Mouse (Mus musculus): ENCODE measurements around the gene Shb. TPM values are rescaled to one million over a fixed set of nuclear protein-coding genes. Genes with fewer than 3 reads are reported as not detected.
"Not testable (repeated sequence)": the region's sequence is repeated elsewhere in the genome, so short reads cannot be mapped to it uniquely, and the experiment has no call there.

Shb gene
- polyA plus RNA-seq, 1 experiment from 2014 or later, result 2.6 TPM

DNA sequence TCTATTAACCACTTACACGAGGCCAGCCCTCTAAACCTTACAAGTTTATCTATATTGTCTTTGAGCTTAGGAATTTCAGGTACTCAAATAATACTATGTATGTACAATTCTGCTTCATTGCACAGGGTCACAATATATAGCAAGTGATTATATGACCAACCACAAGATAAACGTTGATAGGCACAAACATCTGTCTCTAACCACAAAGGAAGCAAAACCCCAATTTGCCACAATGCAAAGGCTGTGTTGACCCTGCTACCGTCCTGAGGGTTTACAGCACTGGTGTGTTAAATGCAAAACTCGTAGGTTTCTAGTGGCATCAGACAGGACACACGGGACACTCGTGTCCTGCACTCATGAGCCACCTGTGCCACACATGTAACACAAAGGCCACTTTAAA is 136.1 kb downstream of the Shb start:
- WGBS, result 90% methylated on average over 5 of the region's 6 CpGs
- H3K27me3 ChIP-seq (replicated peaks; ENCODE audit: control insufficient read depth, insufficient read depth, low read length); H3K4me2 ChIP-seq (ENCODE audit: low read length); H3K4me1 ChIP-seq (ENCODE audit: control insufficient read depth, insufficient read depth, low read depth, low read length); H3K9me3 ChIP-seq (ENCODE audit: control insufficient read depth, low read length); ATAC-seq; H3K27ac ChIP-seq (ENCODE audit: low read depth, low read length); H3K9ac ChIP-seq (ENCODE audit: low read depth, low read length); H3K4me3 ChIP-seq (ENCODE audit: low read length): not testable (repeated sequence)
- peaks cover 15% of the 10 kb centered on the region for H3K36me3 ChIP-seq (ENCODE audit: control insufficient read depth, insufficient read depth, low read length)

- ATAC-seq, result no peak
- H3K27ac ChIP-seq (ENCODE audit: low read depth, low read length), result no peak overlapping the region
- H3K4me3 ChIP-seq (ENCODE audit: low read length), result no peak overlapping the region
- peaks cover 3% of the 10 kb centered on the region for H3K36me3 ChIP-seq (ENCODE audit: control insufficient read depth, insufficient read depth, low read length)
- no peak overlapping the region for H3K9ac ChIP-seq (ENCODE audit: low read depth, low read length)
- WGBS, result 81% methylated on average over 5 of the region's 5 CpGs
- no peaks in the 10 kb centered on the region for H3K9me3 ChIP-seq (ENCODE audit: control insufficient read depth, low read length)
- no peak overlapping the region for H3K4me2 ChIP-seq (ENCODE audit: low read length)
- no peaks in the 10 kb centered on the region for H3K4me1 ChIP-seq (ENCODE audit: control insufficient read depth, insufficient read depth, low read depth, low read length)
- H3K27me3 ChIP-seq (replicated peaks; ENCODE audit: control insufficient read depth, insufficient read depth, low read length), result no peaks in the 10 kb centered on the region
These were observed 138.6 kb downstream of the Shb start for GRCm38 (mm10) chr4:45393658-45394057.

- Histone ChIP-seq H3K4me3 (ENCODE audit: low read length) (no peak overlapping the region), H3K27ac (ENCODE audit: low read depth, low read length) (no peak overlapping the region), H3K4me1 (ENCODE audit: control insufficient read depth, insufficient read depth, low read depth, low read length) (no peaks in the 10 kb centered on the region), H3K27me3 (replicated peaks; ENCODE audit: control insufficient read depth, insufficient read depth, low read length) (no peaks in the 10 kb centered on the region), H3K4me2 (ENCODE audit: low read length) (no peak overlapping the region), H3K9ac (ENCODE audit: low read depth, low read length) (no peak overlapping the region), H3K36me3 (ENCODE audit: control insufficient read depth, insufficient read depth, low read length) (peaks cover under 1% of the 10 kb centered on the region), H3K9me3 (ENCODE audit: control insufficient read depth, low read length) (no peaks in the 10 kb centered on the region)
- 82% methylated on average over 8 of the region's 8 CpGs for WGBS
- no peak for ATAC-seq
These were observed 139.3 kb downstream of the Shb start for GRCm38 (mm10) chr4:45392994-45393393.

GRCm38 (mm10) chr4:45392572-45392971 is 139.7 kb downstream of the Shb start:
- 77% methylated on average over 11 of the region's 11 CpGs for WGBS
- no peaks in the 10 kb centered on the region for H3K36me3 ChIP-seq (ENCODE audit: control insufficient read depth, insufficient read depth, low read length)
- H3K9me3 ChIP-seq (ENCODE audit: control insufficient read depth, low read length), result no peaks in the 10 kb centered on the region
- H3K27me3 ChIP-seq (replicated peaks; ENCODE audit: control insufficient read depth, insufficient read depth, low read length), result no peaks in the 10 kb centered on the region
- H3K4me2 ChIP-seq (ENCODE audit: low read length), result no peak overlapping the region
- no peak overlapping the region for H3K4me3 ChIP-seq (ENCODE audit: low read length)
- ATAC-seq, result no peak
- H3K9ac ChIP-seq (ENCODE audit: low read depth, low read length), result no peak overlapping the region
- no peak overlapping the region for H3K27ac ChIP-seq (ENCODE audit: low read depth, low read length)
- no peaks in the 10 kb centered on the region for H3K4me1 ChIP-seq (ENCODE audit: control insufficient read depth, insufficient read depth, low read depth, low read length)

DNA sequence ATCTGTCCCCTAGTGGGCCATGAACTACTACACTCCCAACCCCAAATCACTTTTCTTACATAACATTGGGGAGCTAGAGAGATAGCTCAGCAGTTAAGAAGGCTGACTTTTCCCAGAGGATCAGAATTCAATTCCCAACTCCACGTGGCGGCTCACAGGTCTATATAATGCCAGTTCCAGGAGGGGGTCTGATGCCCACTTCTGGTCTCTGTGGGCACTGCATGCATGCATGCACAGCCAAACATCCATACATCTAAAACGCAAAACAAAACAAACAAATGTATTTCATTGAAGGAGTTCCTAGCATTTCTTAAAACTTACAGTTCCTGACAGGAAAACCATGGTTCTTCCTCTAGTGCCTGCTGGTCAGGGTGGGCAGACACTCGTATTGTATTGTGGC is 140.2 kb downstream of the Shb start:
- no peak for ATAC-seq
- Histone ChIP-seq H3K9ac (ENCODE audit: low read depth, low read length) (no peak overlapping the region), H3K27ac (ENCODE audit: low read depth, low read length) (no peak overlapping the region), H3K4me2 (ENCODE audit: low read length) (no peak overlapping the region), H3K4me1 (ENCODE audit: control insufficient read depth, insufficient read depth, low read depth, low read length) (no peaks in the 10 kb centered on the region), H3K9me3 (ENCODE audit: control insufficient read depth, low read length) (no peaks in the 10 kb centered on the region), H3K27me3 (replicated peaks; ENCODE audit: control insufficient read depth, insufficient read depth, low read length) (no peaks in the 10 kb centered on the region), H3K4me3 (ENCODE audit: low read length) (no peak overlapping the region), H3K36me3 (ENCODE audit: control insufficient read depth, insufficient read depth, low read length) (no peaks in the 10 kb centered on the region)
- WGBS, result 69% methylated on average over 4 of the region's 4 CpGs

DNA sequence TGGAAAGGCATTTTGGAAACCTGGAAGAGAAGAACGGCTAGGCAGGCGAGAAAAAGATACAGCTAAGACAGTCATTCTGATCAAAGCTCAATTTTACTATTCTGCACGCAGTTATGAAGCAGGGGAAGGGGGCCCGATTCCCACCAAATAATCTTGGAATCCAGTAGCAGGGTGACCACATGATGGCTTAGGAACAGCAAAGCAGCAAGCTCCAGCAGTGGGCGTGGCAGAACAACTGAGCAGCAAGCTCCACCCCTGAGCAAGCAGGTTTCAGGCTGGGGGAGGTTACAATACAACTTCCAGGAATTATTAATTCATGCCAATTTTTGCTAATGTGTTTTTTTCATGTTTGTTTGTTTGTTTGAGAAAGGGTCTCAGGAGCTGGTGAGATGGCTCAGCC is 145.0 kb downstream of the Shb start:
- H3K9me3 ChIP-seq (ENCODE audit: control insufficient read depth, low read length); ATAC-seq; H3K36me3 ChIP-seq (ENCODE audit: control insufficient read depth, insufficient read depth, low read length); H3K27ac ChIP-seq (ENCODE audit: low read depth, low read length); H3K9ac ChIP-seq (ENCODE audit: low read depth, low read length); H3K27me3 ChIP-seq (replicated peaks; ENCODE audit: control insufficient read depth, insufficient read depth, low read length); H3K4me2 ChIP-seq (ENCODE audit: low read length); H3K4me3 ChIP-seq (ENCODE audit: low read length); H3K4me1 ChIP-seq (ENCODE audit: control insufficient read depth, insufficient read depth, low read depth, low read length): not testable (repeated sequence)
- 97% methylated on average over 5 of the region's 5 CpGs for WGBS

DNA sequence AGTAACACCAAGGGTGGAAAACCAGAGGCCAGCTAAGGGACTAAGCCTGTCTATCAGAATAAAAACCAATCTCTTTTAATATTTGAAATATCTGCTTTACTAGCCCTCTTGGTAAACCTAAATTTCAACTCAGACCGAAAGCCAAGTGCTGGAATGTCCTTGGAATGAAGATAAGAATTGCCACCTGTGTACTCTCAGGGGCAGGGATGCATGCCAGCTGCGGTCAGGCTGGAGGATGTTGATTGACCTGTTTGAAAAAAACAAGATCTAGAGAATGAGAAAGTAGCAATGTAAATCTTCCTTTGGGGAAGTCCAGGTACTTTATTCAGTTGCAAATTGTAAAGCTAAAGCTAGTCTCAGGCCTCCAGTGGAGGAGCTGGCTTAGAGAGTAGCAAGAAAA is 150.1 kb downstream of the Shb start:
- H3K27me3 ChIP-seq (replicated peaks; ENCODE audit: control insufficient read depth, insufficient read depth, low read length); H3K4me1 ChIP-seq (ENCODE audit: control insufficient read depth, insufficient read depth, low read depth, low read length); ATAC-seq; H3K36me3 ChIP-seq (ENCODE audit: control insufficient read depth, insufficient read depth, low read length); H3K9ac ChIP-seq (ENCODE audit: low read depth, low read length); H3K27ac ChIP-seq (ENCODE audit: low read depth, low read length); H3K9me3 ChIP-seq (ENCODE audit: control insufficient read depth, low read length); H3K4me2 ChIP-seq (ENCODE audit: low read length); H3K4me3 ChIP-seq (ENCODE audit: low read length): not testable (repeated sequence)
- 72% methylated on average over 2 of the region's 2 CpGs for WGBS

- H3K27ac ChIP-seq (ENCODE audit: low read depth, low read length); H3K4me2 ChIP-seq (ENCODE audit: low read length); ATAC-seq; H3K9me3 ChIP-seq (ENCODE audit: control insufficient read depth, low read length); H3K36me3 ChIP-seq (ENCODE audit: control insufficient read depth, insufficient read depth, low read length); H3K4me1 ChIP-seq (ENCODE audit: control insufficient read depth, insufficient read depth, low read depth, low read length); H3K27me3 ChIP-seq (replicated peaks; ENCODE audit: control insufficient read depth, insufficient read depth, low read length); H3K4me3 ChIP-seq (ENCODE audit: low read length); H3K9ac ChIP-seq (ENCODE audit: low read depth, low read length): not testable (repeated sequence)
- 82% methylated on average over 10 of the region's 10 CpGs for WGBS
These were observed 151.2 kb downstream of the Shb start for GRCm38 (mm10) chr4:45380903-45381580.

DNA sequence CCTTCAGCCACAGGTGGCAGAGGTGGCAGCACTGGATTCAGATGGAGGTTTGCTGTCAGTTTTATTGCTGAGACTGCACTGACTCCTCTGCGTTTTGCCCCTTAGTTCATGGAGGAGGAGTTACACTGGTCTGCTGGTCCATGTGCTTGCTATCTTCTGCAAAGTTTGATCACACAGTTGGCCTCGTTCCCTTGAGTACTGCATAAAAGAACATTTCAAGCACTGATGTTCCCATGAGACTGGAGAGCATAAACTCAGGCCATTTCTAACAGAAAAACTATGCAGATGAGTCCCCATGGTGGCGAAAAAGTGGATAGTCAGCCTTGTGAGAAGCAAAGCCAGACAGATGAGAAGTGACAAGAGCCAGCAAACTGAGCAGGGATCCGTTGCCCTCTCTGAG is 155.7 kb downstream of the Shb start:
- H3K36me3 ChIP-seq (ENCODE audit: control insufficient read depth, insufficient read depth, low read length), result peaks cover 29% of the 10 kb centered on the region
- ATAC-seq, result no peak

DNA sequence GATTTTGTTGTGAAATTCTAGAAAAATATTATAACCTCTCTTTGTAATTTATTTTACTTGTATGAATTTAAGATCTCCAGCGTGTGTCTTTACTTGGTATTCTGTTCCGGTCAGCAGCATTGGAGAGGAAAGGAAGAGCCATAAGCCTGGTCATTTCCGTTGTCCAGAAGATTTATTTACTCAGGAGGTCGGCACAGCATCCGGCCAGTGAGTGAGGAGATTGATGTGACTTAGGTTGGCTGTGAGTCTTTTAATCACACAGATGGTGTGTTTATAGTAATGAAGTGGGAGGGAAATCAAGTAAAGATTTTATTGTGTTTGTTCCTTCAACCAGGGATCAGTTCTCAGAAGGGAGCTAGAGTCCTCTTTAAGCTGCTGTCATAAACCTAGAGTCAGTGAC is 157.4 kb downstream of the Shb start:
- ATAC-seq, result no peak
- no peaks in the 10 kb centered on the region for H3K4me1 ChIP-seq (ENCODE audit: control insufficient read depth, insufficient read depth, low read depth, low read length)
- H3K9ac ChIP-seq (ENCODE audit: low read depth, low read length), result no peak overlapping the region
- 88% methylated on average over 5 of the region's 5 CpGs for WGBS
- H3K4me2 ChIP-seq (ENCODE audit: low read length), result no peak overlapping the region
- no peak overlapping the region for H3K27ac ChIP-seq (ENCODE audit: low read depth, low read length)
- H3K9me3 ChIP-seq (ENCODE audit: control insufficient read depth, low read length), result no peaks in the 10 kb centered on the region
- no peaks in the 10 kb centered on the region for H3K27me3 ChIP-seq (replicated peaks; ENCODE audit: control insufficient read depth, insufficient read depth, low read length)
- no peak overlapping the region for H3K4me3 ChIP-seq (ENCODE audit: low read length)
- peaks cover 36% of the 10 kb centered on the region for H3K36me3 ChIP-seq (ENCODE audit: control insufficient read depth, insufficient read depth, low read length)

More for the DNA sequence above, 155.7 kb downstream of the Shb start:
- Histone ChIP-seq H3K9ac (ENCODE audit: low read depth, low read length) (no peak overlapping the region), H3K4me1 (ENCODE audit: control insufficient read depth, insufficient read depth, low read depth, low read length) (no peaks in the 10 kb centered on the region), H3K27ac (ENCODE audit: low read depth, low read length) (no peak overlapping the region), H3K9me3 (ENCODE audit: control insufficient read depth, low read length) (no peaks in the 10 kb centered on the region), H3K4me3 (ENCODE audit: low read length) (no peak overlapping the region), H3K4me2 (ENCODE audit: low read length) (no peak overlapping the region), H3K27me3 (replicated peaks; ENCODE audit: control insufficient read depth, insufficient read depth, low read length) (no peaks in the 10 kb centered on the region)
- WGBS, result 88% methylated on average over 4 of the region's 4 CpGs
